Mouse (Mus musculus): ENCODE measurements around the gene Fam19a1.

Gene Fam19a1

GRCm38 (mm10) chr6:96266456-96266855 lies 153.5 kb downstream of the Fam19a1 start:
- DNase-seq = no peak

- no peak for DNase-seq
These were observed 155.8 kb downstream of the Fam19a1 start for GRCm38 (mm10) chr6:96268788-96269187.

- DNase-seq = no peak
These were observed 157.5 kb downstream of the Fam19a1 start for GRCm38 (mm10) chr6:96270436-96270835.

GRCm38 (mm10) chr6:96283731-96284130 lies 170.8 kb downstream of the Fam19a1 start:
- no peak for DNase-seq

GRCm38 (mm10) chr6:96284590-96284989 lies 171.6 kb downstream of the Fam19a1 start:
- DNase-seq = no peak

- no peak for DNase-seq
These were observed 173.3 kb downstream of the Fam19a1 start for GRCm38 (mm10) chr6:96286276-96286675.

GRCm38 (mm10) chr6:96287377-96287776 lies 174.4 kb downstream of the Fam19a1 start:
- DNase-seq = no peak

- no peak for DNase-seq
These were observed 176.7 kb downstream of the Fam19a1 start for GRCm38 (mm10) chr6:96289672-96290071.

- no peak for DNase-seq
These were observed 234.5 kb downstream of the Fam19a1 start for GRCm38 (mm10) chr6:96347491-96347890.

- no peak for DNase-seq
These were observed 236.6 kb downstream of the Fam19a1 start for GRCm38 (mm10) chr6:96349446-96350025.

- no peak for DNase-seq
These were observed 256.6 kb downstream of the Fam19a1 start for GRCm38 (mm10) chr6:96369544-96369943.

GRCm38 (mm10) chr6:96372848-96373247 lies 259.9 kb downstream of the Fam19a1 start:
- no peak for DNase-seq

GRCm38 (mm10) chr6:96373274-96373673 lies 260.3 kb downstream of the Fam19a1 start:
- DNase-seq = no peak

- no peak for DNase-seq
These were observed 263.8 kb downstream of the Fam19a1 start for GRCm38 (mm10) chr6:96376773-96377172.

GRCm38 (mm10) chr6:96379229-96379628 lies 266.3 kb downstream of the Fam19a1 start:
- DNase-seq = no peak

GRCm38 (mm10) chr6:96384441-96384840 lies 271.5 kb downstream of the Fam19a1 start:
- no peak for DNase-seq

GRCm38 (mm10) chr6:96418866-96419265 lies 305.9 kb downstream of the Fam19a1 start:
- no peak for DNase-seq

- no peak for DNase-seq
These were observed 306.9 kb downstream of the Fam19a1 start for GRCm38 (mm10) chr6:96419704-96420382.

GRCm38 (mm10) chr6:96420515-96420914 lies 307.6 kb downstream of the Fam19a1 start:
- DNase-seq = no peak

- no peak for DNase-seq
These were observed 316.4 kb downstream of the Fam19a1 start for GRCm38 (mm10) chr6:96429390-96429789.

GRCm38 (mm10) chr6:96432397-96432796 lies 319.4 kb downstream of the Fam19a1 start:
- no peak for DNase-seq

- no peak for DNase-seq
These were observed 320.9 kb downstream of the Fam19a1 start for GRCm38 (mm10) chr6:96433896-96434295.

GRCm38 (mm10) chr6:96435545-96435944 lies 322.6 kb downstream of the Fam19a1 start:
- DNase-seq = no peak

GRCm38 (mm10) chr6:96437814-96438213 lies 324.9 kb downstream of the Fam19a1 start:
- no peak for DNase-seq

GRCm38 (mm10) chr6:96439419-96439818 lies 326.5 kb downstream of the Fam19a1 start:
- no peak for DNase-seq

All from thymus, postnatal 36 days (tissue).